Comparison of ENCODE assay signal across 17 mouse cellular contexts in the genomic region with DNA sequence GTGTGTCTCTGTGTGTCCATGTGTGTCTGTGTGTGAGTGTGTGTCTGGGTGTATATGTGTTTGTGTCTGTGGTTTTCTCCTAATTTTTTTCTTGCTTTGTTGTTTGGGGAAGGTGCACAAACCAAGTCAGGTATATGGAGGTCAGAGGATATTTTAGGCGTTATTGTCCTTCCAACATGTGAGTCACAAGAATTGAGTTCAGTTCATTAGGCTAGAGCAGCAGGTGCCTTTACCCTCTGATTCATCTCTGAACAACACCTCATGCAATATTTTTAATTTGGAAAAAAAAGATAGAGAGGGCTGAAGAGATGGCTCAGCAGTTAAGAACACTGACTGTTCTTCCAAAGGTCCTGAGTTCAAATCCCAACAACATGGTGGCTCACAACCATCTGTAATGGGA. TPM values are rescaled to one million over a fixed set of nuclear protein-coding genes. Genes with fewer than 3 reads are reported as not detected.
DNase-seq lines count a peak whose midpoint lies in the region; TF ChIP-seq lines count a peak whose summit lies in the region.
"Had no signal": no experiment of that assay in that cellular context is flagged by ENCODE, and none has a peak within 500 bp of the region (broad histone marks: within the 10 kb centered on the region; RNA-seq: fewer than 3 reads in every experiment).

No protein-coding gene starts in this region.

- no peak for TF ChIP-seq CTCF in cerebellum, adult 2 months (IDR thresholded peaks at IDR 0.05; ENCODE audit: borderline replicate concordance, insufficient read depth, low read depth, low read length)

- WGBS in cerebellum, adult 2 months: 20% methylated on average over 1 of the region's 1 CpGs

- no peaks in the 10 kb centered on the region for H3K27me3 ChIP-seq in cerebellum, adult 2 months (ENCODE audit: control insufficient read depth, insufficient read depth, low read length)

- peaks cover 21% of the 10 kb centered on the region for H3K4me1 ChIP-seq in cerebellum, adult 2 months (ENCODE audit: control insufficient read depth, insufficient read depth, low read length)

- peak in 1 of 2 experiments; percentile 70 for DNase-seq in cerebellum, adult 2 months
- DNase-seq in cerebellum, postnatal 4 days (ENCODE audit: low spot score in 2 of 2): no peak
- DNase-seq in brain, adult 2 months (ENCODE audit: low read depth, low spot score): peak; percentile 67
- DNase-seq in heart, postnatal 36 days: no peak
- DNase-seq: adrenal gland, adult 2 months; adrenal gland, adult 8-10 months; adrenal gland, postnatal 10 days; adrenal gland, postnatal 14 days; adrenal gland, postnatal 25 days; adrenal gland, postnatal 36 days; B cell, adult 2 months; cerebellum, adult 11 months; cerebellum, adult 11-12 months; cerebellum, adult 18-20 months; cerebellum, adult 8-10 months had no signal

- H3K4me3 ChIP-seq in cerebellum, adult 2 months (replicated peaks; ENCODE audit: insufficient read depth, low read depth, low read length): no peak overlapping the region

- intact Hi-C loops in heart, postnatal 36 days (cut with DNase I): no loop called here

- peak overlapping the region; percentile 70; the same call in 1 of the 2 replicates for H3K27ac ChIP-seq in cerebellum, adult 2 months (ENCODE audit: insufficient read depth, low read length)

- TF ChIP-seq POLR2A in cerebellum, adult 2 months (IDR thresholded peaks at IDR 0.05; ENCODE audit: borderline replicate concordance, insufficient read depth, low read length): no peak

RNA-seq across cellular contexts. Expression of gene Adamts10, which starts 15.6 kb away (rescaled TPM):
- 205 and 251 TPM in 2 replicates for polyA plus RNA-seq in cerebellum, adult 2 months (2012; rRNA removed)
- 10 to 100 TPM; 18.3 to 19.7 TPM for total RNA-seq in heart, postnatal 36 days (2021)

RNA-seq across cellular contexts. Expression of gene Myo1f, which starts 47.1 kb away (rescaled TPM):
- 0.86 and 1.0 TPM in 2 replicates for polyA plus RNA-seq in cerebellum, adult 2 months (2012; rRNA removed)
- total RNA-seq in heart, postnatal 36 days (2021): 1 to 10 TPM; 2.2 to 2.8 TPM
- polyA plus RNA-seq: C2C12, Patski had no signal
